Mouse (Mus musculus) kidney, adult 11 months (tissue): ENCODE data around the gene Rassf1.

Source experiments
- DNase-seq: peaks from one replicate; pipeline ENCODE4 v3.0.0; 2022

The Rassf1 gene

DNA sequence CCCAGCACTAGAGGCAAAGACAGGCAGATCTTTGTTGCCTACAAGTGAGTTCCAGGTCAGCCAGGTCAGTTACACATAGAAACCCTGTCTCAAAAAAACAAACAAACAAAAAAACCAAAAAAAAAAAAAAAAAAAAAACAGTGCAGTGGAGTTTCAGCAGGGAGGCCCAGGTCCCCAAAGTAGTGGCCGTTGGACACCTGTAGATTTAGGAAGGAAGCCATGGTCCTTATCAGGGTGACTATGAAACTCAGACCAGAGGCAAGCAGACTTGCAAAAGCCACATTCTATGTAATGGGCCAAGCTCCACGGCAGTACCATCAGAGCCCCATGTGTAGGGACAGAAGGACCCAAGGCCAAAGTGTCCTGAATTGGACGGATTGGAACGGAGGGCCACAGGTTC, 30.2 kb downstream of the Rassf1 start:
- no peak for DNase-seq

DNA sequence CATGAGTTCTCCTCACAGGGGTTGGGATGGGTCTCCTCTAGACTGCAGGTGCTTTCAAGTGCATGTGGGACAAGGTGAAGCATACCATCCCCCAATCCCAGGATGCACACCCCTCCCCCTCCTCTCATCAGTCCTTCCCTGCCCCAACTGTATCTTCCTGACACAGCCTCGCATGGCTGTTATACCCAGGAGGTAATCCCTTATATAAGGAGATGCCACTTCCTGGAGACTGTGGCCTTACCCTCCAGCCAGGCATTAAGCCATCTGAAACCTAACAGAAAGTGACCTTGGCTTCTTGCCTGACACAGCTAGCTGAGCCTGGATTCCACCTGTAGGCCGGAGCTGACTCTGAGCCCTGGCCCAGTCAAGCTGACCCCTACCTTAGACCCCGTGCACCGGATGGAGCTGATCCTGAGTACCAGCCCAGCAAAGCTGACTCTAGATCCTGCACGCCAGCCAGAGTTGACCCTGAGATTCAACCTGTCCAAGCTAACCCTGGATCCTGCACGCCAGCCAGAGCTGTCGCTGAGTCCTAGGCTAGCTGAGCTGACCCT, 31.2 kb downstream of the Rassf1 start:
- DNase-seq: peak; percentile 61

- DNase-seq: no peak
Observed at GRCm38 (mm10) chr9:107583174-107583573, 31.8 kb downstream of the Rassf1 start.

GRCm38 (mm10) chr9:107586504-107586903, 35.1 kb downstream of the Rassf1 start:
- no peak for DNase-seq

GRCm38 (mm10) chr9:107586974-107587832, 35.8 kb downstream of the Rassf1 start, which contains the start of gene Ifrd2:
TSS of gene Ifrd2 (plus strand) at chr9:107587642.
- DNase-seq: peak; percentile 99

DNA sequence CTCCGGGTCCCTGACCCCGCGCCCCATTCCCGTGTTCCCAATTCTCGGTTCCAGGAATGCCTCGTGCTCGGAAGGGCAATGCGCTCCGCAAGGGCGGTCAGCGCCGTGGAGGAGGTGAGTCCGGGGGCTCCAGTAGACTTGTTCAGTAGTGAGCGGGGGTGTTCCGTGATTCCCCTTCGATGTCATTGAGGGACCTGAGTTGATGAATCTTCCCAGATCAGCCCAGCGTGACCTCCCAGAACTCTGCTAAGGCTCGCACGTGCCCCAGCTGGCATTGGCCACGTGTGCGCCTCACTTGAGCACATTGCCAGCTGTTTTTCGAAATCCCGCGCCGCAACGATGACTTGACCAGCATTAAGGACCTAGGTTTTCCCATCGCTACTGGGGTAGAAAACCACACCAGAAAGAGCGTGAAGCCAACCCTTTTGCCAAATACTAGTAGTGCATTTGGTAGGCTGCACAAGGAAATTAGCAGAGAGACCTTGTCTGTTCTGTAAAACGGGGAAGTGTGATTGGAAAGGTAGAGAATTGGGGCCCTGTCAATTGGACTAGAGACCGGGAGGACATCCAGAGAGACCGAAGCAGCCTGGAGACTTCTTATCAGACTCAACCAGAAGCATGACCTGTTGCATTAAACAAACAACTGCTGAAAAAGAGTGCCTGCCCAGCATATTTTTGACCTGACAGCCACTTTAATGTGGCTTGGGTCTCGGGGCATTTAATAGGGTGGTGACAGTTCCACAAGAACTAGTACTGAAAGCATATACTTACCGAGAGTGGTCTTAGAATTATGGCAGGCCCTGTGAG, 36.7 kb downstream of the Rassf1 start:
- peak; percentile 80 for DNase-seq

GRCm38 (mm10) chr9:107590058-107590772, 38.9 kb downstream of the Rassf1 start:
- peak; percentile 77 for DNase-seq

DNA sequence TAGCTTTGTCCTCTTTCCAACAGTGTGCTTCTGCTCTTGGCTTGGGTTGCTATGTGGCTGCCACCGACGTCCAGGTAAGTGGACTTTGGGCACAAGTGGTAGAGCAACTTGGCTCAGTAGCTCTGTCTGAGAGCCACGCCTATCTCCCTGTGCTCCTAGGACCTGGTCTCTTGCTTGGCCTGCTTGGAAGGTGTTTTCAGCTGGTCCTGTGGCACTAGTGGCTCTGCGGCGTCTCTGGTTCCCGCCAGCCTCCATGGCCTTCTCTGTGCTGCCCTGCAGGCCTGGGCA, 39.4 kb downstream of the Rassf1 start:
- peak; percentile 83 for DNase-seq

GRCm38 (mm10) chr9:107593101-107593976, 42.0 kb downstream of the Rassf1 start:
- peak; percentile 89 for DNase-seq

- DNase-seq: peak; percentile 34
Observed at GRCm38 (mm10) chr9:107594281-107595062, 43.1 kb downstream of the Rassf1 start.

- DNase-seq: no peak
Observed at GRCm38 (mm10) chr9:107596619-107597569, 45.5 kb downstream of the Rassf1 start.

- peak; percentile 64 for DNase-seq
Observed at GRCm38 (mm10) chr9:107598385-107598784, 47.0 kb downstream of the Rassf1 start.

DNA sequence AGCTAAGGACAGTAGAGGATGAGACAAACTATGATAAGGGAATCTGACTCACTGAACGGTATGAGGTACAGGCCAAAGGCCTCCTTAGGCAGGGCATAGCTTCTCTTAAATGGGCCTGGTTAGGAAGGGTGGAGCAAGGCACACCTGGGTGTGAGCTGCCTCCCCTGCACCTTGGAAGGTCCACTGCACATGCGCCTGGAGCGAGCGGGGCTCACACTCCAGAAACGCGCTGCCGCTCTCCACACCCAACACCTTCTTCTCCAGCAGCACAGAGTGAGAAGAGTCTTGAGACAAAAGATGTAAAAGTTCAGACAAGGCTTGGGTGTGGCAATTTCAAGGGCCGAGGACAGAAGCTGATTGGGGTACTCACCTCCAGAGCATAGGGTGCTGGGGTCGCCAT, 48.1 kb downstream of the Rassf1 start:
- DNase-seq: peak; percentile 40

- DNase-seq: peak; percentile 44
Observed at GRCm38 (mm10) chr9:107599842-107600241, 48.5 kb downstream of the Rassf1 start.

GRCm38 (mm10) chr9:107600745-107601144, 49.4 kb downstream of the Rassf1 start:
- peak; percentile 70 for DNase-seq

DNA sequence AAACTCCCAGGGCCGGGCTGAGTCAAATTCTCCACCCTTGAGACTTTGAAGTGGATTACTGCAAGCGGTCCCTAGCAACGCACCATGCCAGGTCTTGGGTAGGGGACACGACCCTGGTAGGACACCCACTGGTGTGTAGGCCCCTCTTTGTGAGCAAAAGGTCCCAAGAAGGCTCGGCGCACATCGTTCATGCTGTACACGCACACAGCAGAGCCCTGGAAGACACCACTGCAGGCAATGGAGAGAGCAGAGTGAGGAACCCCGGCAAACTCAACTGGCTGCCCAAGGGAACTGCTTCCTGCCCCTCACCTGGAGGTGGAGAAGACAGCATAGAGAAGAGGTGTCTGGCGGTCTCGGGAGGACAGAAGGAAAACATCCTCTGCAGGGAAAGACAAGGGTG, 49.9 kb downstream of the Rassf1 start:
- peak; percentile 16 for DNase-seq

DNA sequence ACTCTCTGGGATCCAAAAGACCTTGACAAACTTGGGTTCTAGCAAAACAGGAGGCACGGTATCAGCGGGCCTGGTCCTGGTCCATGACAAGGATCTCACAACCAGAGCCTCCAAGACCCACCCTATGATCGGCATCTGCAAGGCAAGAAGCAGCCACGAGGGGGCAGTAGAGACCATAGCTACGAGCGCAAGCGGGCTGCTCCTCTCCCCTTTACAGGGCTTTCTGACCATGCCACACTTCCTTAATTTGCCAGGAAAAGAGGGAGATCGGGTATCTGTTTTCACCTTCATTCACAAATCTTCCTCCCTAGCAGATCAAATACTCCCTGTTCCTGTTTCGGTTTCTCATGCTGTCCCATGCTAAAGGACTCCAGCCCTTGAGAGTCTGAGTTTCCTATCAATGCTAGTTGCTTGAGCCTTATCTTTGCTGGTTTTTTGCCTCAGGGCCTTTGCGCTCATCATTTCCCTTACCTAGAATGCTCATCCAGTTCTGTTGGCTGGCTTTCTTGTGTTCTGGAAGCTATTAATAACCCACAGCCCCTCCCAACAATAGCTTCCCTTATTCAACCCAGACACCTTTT, 50.8 kb downstream of the Rassf1 start:
- peak; percentile 85 for DNase-seq

DNA sequence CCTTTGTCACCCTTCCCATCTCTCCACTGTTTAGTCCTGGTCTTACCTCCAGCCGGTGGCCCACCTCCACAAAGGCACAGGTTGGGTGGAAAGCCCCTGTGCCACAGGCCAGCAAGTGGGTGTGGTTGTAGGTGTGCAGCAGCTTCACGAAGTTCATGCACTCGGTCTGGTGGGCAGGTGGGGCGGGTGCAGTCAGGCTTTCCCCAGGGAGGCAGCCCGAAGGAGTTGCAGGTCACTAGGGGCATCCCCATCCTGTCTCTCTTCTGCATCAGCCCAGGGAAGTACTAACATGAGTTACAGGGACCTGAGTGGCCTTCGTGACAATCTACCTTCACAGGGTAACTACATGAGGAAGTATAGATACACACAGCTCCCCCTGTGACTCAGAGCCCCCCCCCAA, 51.9 kb downstream of the Rassf1 start:
- DNase-seq: no peak

- peak; percentile 84 for DNase-seq
Observed at GRCm38 (mm10) chr9:107605041-107605661, 53.8 kb downstream of the Rassf1 start.
